Mouse (Mus musculus): ENCODE measurements around the gene Wif1. TPM values are rescaled to one million over a fixed set of nuclear protein-coding genes. Genes with fewer than 3 reads are reported as not detected.

The Wif1 gene
- polyA plus RNA-seq, 1 experiment, result not detected

DNA sequence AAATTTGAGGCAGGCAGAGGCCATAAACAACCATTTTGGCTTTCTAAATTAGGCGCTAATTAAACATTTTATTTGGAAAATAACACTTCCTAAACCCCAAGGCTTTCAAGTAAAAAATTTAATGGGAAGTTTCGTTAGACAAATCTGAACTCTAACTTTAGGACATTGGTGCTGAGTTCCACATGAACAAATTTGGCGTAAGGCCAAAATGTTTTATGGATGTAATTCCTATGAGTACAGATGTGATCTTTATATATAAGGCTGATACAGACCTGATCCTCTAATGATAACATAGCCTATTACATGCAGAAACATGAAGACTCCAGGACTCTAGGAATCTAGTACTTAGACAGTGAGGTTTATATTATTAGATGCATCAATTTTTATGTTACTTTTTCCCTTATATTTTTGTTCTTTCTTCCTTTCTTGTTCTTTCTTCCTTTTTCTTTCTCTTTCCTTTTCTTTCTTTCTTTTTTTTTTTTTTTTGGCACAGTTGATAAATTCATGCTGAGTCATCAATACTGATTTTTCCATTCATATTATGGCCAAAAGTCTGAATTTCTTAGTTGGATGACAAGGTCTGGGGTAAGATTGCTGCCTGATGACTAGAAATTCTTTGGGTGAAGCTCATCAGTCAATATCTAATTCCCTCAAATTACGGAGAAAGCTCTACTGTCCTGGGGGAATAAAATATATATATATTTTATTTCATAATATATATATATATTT, 5.0 kb downstream of the Wif1 start:
- Histone ChIP-seq H3K36me3 (replicated peaks; ENCODE audit: low read length) (no peaks in the 10 kb centered on the region), H3K9me3 (no peaks in the 10 kb centered on the region), H3K4me3 (replicated peaks) (no peak overlapping the region), H3K27me3 (replicated peaks) (peaks cover 29% of the 10 kb centered on the region), H3K4me1 (peaks cover 8% of the 10 kb centered on the region)
- TF ChIP-seq GATA1 (IDR thresholded peaks at IDR 0.05; ENCODE audit: borderline replicate concordance, low read length) (no peak), FLI1 (IDR thresholded peaks at IDR 0.05; ENCODE audit: low read length) (no peak)

DNA sequence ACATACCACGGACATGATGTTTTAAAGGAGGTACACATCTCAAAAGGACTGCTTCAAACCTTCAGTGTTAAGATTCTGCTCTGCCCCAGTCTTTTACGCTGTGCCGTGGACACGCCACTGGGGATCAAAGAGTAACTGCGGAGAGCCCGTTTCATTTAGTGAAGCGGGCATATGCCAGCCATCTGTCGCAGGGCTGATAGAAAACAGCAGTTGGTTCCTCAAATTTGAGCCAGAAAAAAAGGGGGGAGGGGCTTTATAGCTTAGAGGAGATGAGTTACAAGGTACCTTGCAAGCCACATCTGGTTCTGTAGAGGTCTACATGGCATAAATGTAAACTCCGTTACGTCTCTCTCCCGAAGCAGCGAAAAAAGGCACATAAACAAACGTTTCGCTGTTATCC, 7.2 kb downstream of the Wif1 start:
- no peaks in the 10 kb centered on the region for H3K36me3 ChIP-seq (replicated peaks; ENCODE audit: low read length)
- no peaks in the 10 kb centered on the region for H3K9me3 ChIP-seq
- no peaks in the 10 kb centered on the region for H3K4me1 ChIP-seq
- no peak overlapping the region for H3K4me3 ChIP-seq (replicated peaks)
- TF ChIP-seq GATA1 (IDR thresholded peaks at IDR 0.05; ENCODE audit: borderline replicate concordance, low read length), result no peak
- TF ChIP-seq FLI1 (IDR thresholded peaks at IDR 0.05; ENCODE audit: low read length), result no peak
- H3K27me3 ChIP-seq (replicated peaks), result peaks cover 14% of the 10 kb centered on the region

DNA sequence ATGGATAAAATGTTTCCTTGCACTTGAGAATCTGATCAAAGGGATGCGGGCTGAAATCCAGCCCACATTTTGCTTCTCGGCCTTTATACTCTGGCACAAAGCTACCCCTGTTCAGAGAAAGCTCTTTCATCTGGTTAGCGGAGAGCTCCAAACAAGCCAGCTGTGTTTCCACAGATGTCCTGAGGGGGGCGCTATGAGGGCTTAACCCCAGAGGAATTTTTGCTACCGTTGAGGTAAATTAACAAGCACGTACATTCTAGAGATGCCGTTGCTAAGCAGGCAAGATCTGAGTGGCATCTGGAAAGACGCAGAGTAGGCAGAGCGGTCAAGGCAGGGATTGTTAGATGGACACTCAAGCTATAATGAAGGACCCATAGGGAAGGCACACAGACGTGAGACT, 13.7 kb downstream of the Wif1 start:
- TF ChIP-seq GATA1 (IDR thresholded peaks at IDR 0.05; ENCODE audit: borderline replicate concordance, low read length) (no peak), FLI1 (IDR thresholded peaks at IDR 0.05; ENCODE audit: low read length) (no peak)
- no peak overlapping the region for H3K4me3 ChIP-seq (replicated peaks)
- no peaks in the 10 kb centered on the region for H3K9me3 ChIP-seq
- no peaks in the 10 kb centered on the region for H3K27me3 ChIP-seq (replicated peaks)
- H3K36me3 ChIP-seq (replicated peaks; ENCODE audit: low read length), result no peaks in the 10 kb centered on the region
- H3K4me1 ChIP-seq, result no peaks in the 10 kb centered on the region

DNA sequence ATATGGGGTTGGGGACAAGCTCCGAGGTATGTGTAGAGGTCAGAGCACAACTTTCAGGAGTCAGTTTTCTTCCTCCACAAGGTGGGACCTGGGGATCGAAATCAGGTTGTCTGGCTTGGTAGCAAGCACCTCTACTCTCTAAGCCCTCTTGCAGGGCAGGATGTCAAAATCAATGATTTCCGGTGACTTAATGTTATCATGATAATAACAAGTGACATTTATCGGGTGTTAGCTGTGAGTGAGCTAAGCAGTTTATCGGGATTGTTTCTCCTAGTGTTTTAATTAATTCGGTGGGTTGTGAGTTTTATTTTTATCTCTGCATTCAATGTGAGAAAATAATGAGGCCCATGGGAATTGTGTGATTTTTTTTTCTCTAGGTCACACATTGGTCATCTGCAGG, 18.3 kb downstream of the Wif1 start:
- H3K36me3 ChIP-seq (replicated peaks; ENCODE audit: low read length), result no peaks in the 10 kb centered on the region
- TF ChIP-seq GATA1 (IDR thresholded peaks at IDR 0.05; ENCODE audit: borderline replicate concordance, low read length) (no peak), FLI1 (IDR thresholded peaks at IDR 0.05; ENCODE audit: low read length) (no peak)
- no peaks in the 10 kb centered on the region for H3K27me3 ChIP-seq (replicated peaks)
- H3K4me1 ChIP-seq, result no peaks in the 10 kb centered on the region
- H3K9me3 ChIP-seq, result no peaks in the 10 kb centered on the region
- no peak overlapping the region for H3K4me3 ChIP-seq (replicated peaks)

DNA sequence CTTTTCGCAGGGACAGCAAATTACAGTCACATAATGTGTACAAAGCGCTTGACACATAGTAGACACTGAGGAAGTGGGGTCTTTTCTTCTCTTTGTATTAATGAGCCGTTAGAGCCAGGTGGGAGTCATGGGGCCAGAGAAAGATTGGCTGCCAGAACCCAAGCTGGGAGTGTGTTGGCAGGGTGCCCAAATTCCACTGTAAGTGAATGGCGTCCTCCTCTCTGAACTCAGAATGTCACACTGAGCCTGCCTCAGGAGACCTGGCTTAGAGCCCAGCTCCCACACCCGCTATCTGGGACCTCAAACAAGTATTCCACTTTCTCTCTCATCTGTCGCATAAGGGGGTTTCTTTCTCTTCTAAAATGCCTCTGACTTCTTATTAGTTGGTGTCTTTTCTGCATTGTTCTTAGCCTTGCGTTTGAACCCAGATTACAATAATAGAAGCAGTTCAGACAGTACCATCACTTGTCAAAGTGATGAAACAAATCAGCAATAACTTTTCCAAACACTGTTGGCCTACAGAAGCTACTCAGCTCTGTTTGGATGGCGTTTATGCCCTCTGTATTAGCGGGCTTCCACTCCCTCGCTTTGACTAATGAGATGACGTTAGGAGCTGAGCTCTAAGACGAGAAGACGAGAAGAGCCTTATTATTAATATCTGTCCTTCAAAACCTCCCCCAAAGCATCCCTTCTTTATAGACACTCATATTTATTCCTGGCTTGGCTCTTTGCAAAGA, 21.9 kb downstream of the Wif1 start:
- no peak overlapping the region for H3K4me3 ChIP-seq (replicated peaks)
- H3K27me3 ChIP-seq (replicated peaks), result no peaks in the 10 kb centered on the region
- no peaks in the 10 kb centered on the region for H3K9me3 ChIP-seq
- no peaks in the 10 kb centered on the region for H3K36me3 ChIP-seq (replicated peaks; ENCODE audit: low read length)
- TF ChIP-seq FLI1 (IDR thresholded peaks at IDR 0.05; ENCODE audit: low read length) (no peak), GATA1 (IDR thresholded peaks at IDR 0.05; ENCODE audit: borderline replicate concordance, low read length) (no peak)
- H3K4me1 ChIP-seq, result no peaks in the 10 kb centered on the region

DNA sequence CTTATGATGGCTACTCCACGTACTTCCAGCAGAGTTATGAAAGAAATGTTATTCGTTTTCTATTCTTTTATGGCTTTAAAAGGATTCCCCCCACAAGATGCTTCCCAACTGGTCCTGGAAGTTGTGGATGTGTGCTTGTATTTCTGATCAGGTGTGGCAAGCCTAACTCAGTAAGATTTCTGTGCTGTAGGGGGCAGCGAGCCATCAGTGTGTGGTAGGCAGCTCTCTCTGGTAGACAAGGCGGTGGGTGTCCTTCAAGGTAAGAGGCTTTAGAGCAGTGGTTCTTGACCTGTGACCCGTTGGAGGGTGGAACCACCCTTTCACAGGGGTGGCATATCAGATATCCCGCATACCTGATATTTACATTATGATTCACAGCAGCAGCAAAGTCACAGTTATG, 23.1 kb downstream of the Wif1 start:
- no peaks in the 10 kb centered on the region for H3K9me3 ChIP-seq
- H3K4me3 ChIP-seq (replicated peaks), result no peak overlapping the region
- no peaks in the 10 kb centered on the region for H3K36me3 ChIP-seq (replicated peaks; ENCODE audit: low read length)
- no peak for TF ChIP-seq GATA1 (IDR thresholded peaks at IDR 0.05; ENCODE audit: borderline replicate concordance, low read length)
- no peaks in the 10 kb centered on the region for H3K4me1 ChIP-seq
- no peaks in the 10 kb centered on the region for H3K27me3 ChIP-seq (replicated peaks)

DNA sequence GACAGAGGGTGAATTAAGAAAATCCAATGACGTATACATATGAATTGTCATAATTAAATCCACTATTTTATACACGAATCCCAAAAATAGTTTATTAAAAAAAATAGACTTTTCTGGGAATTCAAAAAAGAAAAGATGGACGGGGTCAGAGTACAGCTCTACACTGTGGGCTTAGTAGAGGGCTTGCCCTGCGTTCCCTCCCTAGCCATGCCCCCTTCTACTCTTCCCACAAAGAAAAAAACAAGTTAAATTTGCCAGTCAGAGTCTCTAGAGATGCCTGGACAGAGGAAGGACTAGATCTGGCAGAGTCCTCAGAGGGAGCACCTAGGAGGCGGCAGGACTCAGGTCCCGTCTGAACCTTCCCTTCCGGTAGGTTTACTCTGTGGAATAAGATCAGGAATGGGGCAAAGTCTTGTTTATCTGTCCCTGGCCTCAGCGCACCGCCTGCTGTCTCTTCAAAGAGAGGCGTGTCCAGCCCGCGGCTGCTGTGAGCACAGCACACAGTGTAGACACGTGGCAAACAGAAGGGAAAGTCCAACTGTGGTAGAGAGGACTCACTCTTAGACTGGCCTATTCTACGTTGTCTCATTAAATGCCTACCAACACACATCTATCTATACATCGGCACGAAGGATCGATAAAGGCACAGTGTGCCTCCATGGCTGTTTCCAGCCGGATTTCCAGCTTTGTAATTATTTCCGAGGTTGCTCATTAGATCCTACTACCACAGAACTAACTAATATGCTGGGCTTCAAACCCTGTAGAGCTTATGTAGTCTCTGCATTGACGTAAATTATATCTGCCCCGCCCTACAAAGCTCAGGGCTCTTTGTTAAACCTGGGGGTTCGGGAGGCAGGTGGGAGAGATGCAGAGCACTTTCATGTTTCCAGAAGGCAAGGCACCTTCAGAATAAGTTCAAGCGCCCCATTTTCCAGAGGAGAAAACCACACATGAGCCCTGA, 25.6 kb downstream of the Wif1 start:
- Histone ChIP-seq H3K4me1 (no peaks in the 10 kb centered on the region), H3K27me3 (replicated peaks) (peaks cover 3% of the 10 kb centered on the region), H3K36me3 (replicated peaks; ENCODE audit: low read length) (no peaks in the 10 kb centered on the region), H3K9me3 (peaks cover 7% of the 10 kb centered on the region; the same call in 1 of the 2 replicates), H3K4me3 (replicated peaks) (no peak overlapping the region)
- TF ChIP-seq FLI1 (IDR thresholded peaks at IDR 0.05; ENCODE audit: low read length) (no peak), GATA1 (IDR thresholded peaks at IDR 0.05; ENCODE audit: borderline replicate concordance, low read length) (no peak)

DNA sequence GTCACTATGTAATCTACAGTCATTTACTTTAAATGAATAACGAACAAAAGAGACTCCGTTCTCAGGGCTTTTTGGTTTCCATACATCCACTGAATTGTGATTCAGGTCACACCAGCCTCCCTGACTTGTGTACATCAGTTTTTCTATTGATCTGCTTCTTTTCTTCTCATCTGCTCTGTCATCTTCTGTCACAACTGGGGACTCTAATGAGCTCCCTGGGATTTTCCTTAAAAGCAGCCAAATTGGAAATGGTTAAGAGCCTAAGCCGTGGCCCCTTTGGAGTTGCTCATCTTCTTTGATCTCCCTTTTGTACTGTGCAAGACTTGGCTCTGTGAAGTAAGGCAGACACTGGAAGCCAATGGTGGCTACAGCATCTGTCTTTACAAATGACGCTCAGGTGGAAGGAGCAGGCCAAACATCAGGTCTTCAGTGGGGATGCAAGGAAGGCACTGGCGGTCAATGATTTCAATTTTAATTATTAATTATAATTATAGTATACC, 27.6 kb downstream of the Wif1 start:
- Histone ChIP-seq H3K4me1 (no peaks in the 10 kb centered on the region), H3K27me3 (replicated peaks) (peaks cover 3% of the 10 kb centered on the region), H3K36me3 (replicated peaks; ENCODE audit: low read length) (no peaks in the 10 kb centered on the region), H3K9me3 (peaks cover 7% of the 10 kb centered on the region; the same call in 1 of the 2 replicates), H3K4me3 (replicated peaks) (no peak overlapping the region)
- no peak for TF ChIP-seq GATA1 (IDR thresholded peaks at IDR 0.05; ENCODE audit: borderline replicate concordance, low read length)
- TF ChIP-seq FLI1 (IDR thresholded peaks at IDR 0.05; ENCODE audit: low read length), result no peak

DNA sequence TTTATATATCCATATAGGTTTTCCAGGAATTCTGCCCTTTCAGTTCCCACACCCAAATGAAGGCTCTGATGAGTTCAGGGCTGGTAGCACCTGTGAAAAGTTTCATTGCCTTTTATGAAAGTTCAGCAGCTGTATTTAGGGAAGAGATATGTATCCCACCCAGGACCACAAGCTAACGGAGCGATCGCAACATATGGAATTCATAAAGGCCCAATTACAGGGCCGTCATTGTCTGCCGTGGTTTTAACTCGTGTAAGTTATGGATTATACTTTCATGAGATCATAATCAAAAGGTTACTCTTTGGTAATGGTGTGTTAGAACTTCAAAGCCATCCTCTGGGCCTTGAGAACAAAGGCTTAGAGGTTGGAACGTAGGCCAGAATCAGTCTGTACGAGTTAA, 28.9 kb downstream of the Wif1 start:
- Histone ChIP-seq H3K36me3 (replicated peaks; ENCODE audit: low read length) (no peaks in the 10 kb centered on the region), H3K4me3 (replicated peaks) (no peak overlapping the region), H3K4me1 (no peaks in the 10 kb centered on the region), H3K9me3 (peaks cover 7% of the 10 kb centered on the region; the same call in 1 of the 2 replicates), H3K27me3 (replicated peaks) (peaks cover 3% of the 10 kb centered on the region)
- TF ChIP-seq FLI1 (IDR thresholded peaks at IDR 0.05; ENCODE audit: low read length) (no peak), GATA1 (IDR thresholded peaks at IDR 0.05; ENCODE audit: borderline replicate concordance, low read length) (no peak)
